Mouse (Mus musculus): ENCODE results near the gene Snx1.

GRCm38 (mm10) chr9:66061656-66062055 lies 64.7 kb downstream of the Snx1 start:
- TF ChIP-seq CTCF (IDR thresholded peaks at IDR 0.05; ENCODE audit: extremely low read depth, insufficient read depth, insufficient read length, insufficient replicate concordance) (no peak), POLR2A (IDR thresholded peaks at IDR 0.05; ENCODE audit: low read depth, low read length) (no peak)
